In genomic region chr1:52800340-52800740, GRCm38 (mm10) we compare ENCODE assay signal across 10 mouse cellular contexts. TPM values are rescaled to one million over a fixed set of nuclear protein-coding genes. Genes with fewer than 3 reads are reported as not detected.
A peak's percentile ranks its signal among the peaks of the same experiment; 100 is the strongest.
DNase-seq lines count a peak whose midpoint lies in the region; ATAC-seq lines count a peak whose summit lies in the region.
"Had no signal": no experiment of that assay in that cellular context is flagged by ENCODE, and none has a peak within 500 bp of the region (broad histone marks: within the 10 kb centered on the region; RNA-seq: fewer than 3 reads in every experiment).

No protein-coding gene starts in this region.

- no peaks in the 10 kb centered on the region for H3K9me3 ChIP-seq in kidney, embryonic 16.5 days (ENCODE audit: low read length)
- H3K9me3 ChIP-seq: hindbrain, embryonic 13.5 days; neural tube, embryonic 12.5 days had no signal

- H3K36me3 ChIP-seq in kidney, embryonic 16.5 days (ENCODE audit: insufficient read depth, low read length): no peaks in the 10 kb centered on the region
- H3K36me3 ChIP-seq: neural tube, embryonic 12.5 days had no signal

- DNase-seq in kidney, adult 11 months: no peak
- DNase-seq in heart, adult 9 months (ENCODE audit: low spot score in 2 of 2): peak; percentile 36 to 53
- DNase-seq in lung, postnatal 25 days (ENCODE audit: low spot score): peak; percentile 69
- peak; percentile 15 to 57 for DNase-seq in thymus, adult 18-20 months
- DNase-seq in right cerebral cortex, postnatal 10 days (ENCODE audit: low spot score in 2 of 2): no peak
- DNase-seq in frontal cortex, postnatal 10 days (ENCODE audit: low spot score in 2 of 2): no peak
- no peak for DNase-seq in gastrocnemius, postnatal 25 days

- H3K4me1 ChIP-seq in kidney, embryonic 16.5 days (ENCODE audit: insufficient read depth, low read length): peaks cover 48% of the 10 kb centered on the region
- H3K4me1 ChIP-seq: neural tube, embryonic 12.5 days had no signal

- H3K9ac ChIP-seq in kidney, embryonic 16.5 days (replicated peaks; ENCODE audit: low read length): no peak overlapping the region
- H3K9ac ChIP-seq: hindbrain, embryonic 13.5 days; neural tube, embryonic 12.5 days had no signal

- H3K27me3 ChIP-seq in kidney, embryonic 16.5 days (ENCODE audit: insufficient read depth, low read length): no peaks in the 10 kb centered on the region
- H3K27me3 ChIP-seq: hindbrain, embryonic 13.5 days; neural tube, embryonic 12.5 days had no signal

- peak; percentile 52; the same call in 1 of the 2 replicates for ATAC-seq in kidney, embryonic 16.5 days (ENCODE audit: low FRiP score, low TSS enrichment)

- H3K4me3 ChIP-seq in kidney, embryonic 16.5 days (ENCODE audit: low read length): no peak overlapping the region
- H3K4me3 ChIP-seq: hindbrain, embryonic 13.5 days; neural tube, embryonic 12.5 days had no signal

- H3K27ac ChIP-seq in kidney, embryonic 16.5 days (ENCODE audit: low read length): peak overlapping the region; percentile 52
- H3K27ac ChIP-seq: hindbrain, embryonic 13.5 days; neural tube, embryonic 12.5 days had no signal

- WGBS in kidney, embryonic 16.5 days: 8% methylated on average over 3 of the region's 3 CpGs

- H3K4me2 ChIP-seq in kidney, embryonic 16.5 days (replicated peaks; ENCODE audit: low read depth, low read length): no peak overlapping the region
- H3K4me2 ChIP-seq: hindbrain, embryonic 13.5 days; neural tube, embryonic 12.5 days had no signal

RNA-seq across cellular contexts. Expression of gene Inpp1, which starts 17.1 kb away (rescaled TPM):
- 15.9 and 22.3 TPM in 2 replicates for polyA plus RNA-seq in kidney, embryonic 16.5 days (2015; fragmentation: Nextera tagmentation; extraction: Ambion mirVana)
- total RNA-seq in gastrocnemius, postnatal 25 days (2021): 1 to 10 TPM; 5.3 to 9.5 TPM

RNA-seq across cellular contexts. Expression of gene Hibch, which starts 44.4 kb away (rescaled TPM):
- polyA plus RNA-seq in kidney, embryonic 16.5 days (2015; fragmentation: Nextera tagmentation; extraction: Ambion mirVana): 24.4 and 27.5 TPM in 2 replicates
- 10 to 100 TPM; 35.9 to 37.8 TPM for total RNA-seq in gastrocnemius, postnatal 25 days (2021)

Comparison
In these comparisons a context has a peak if more than half of its experiments do, and no peak if none do; other contexts are left out.
1. DNase-seq: peak in heart, adult 9 months (2 of 2), lung, postnatal 25 days (single experiment) and thymus, adult 18-20 months (2 of 2); none in kidney, adult 11 months (single experiment), right cerebral cortex, postnatal 10 days (0 of 2), frontal cortex, postnatal 10 days (0 of 2) and gastrocnemius, postnatal 25 days (single experiment).